Mouse (Mus musculus) testis, adult 2 months (tissue): ENCODE results near the gene Ggn.

Experiments used
- CTCF ChIP-seq: fragments of 200-500 bp; IDR thresholded peaks from 2 replicates; pipeline ENCODE4 v1.5.1; 2012; ENCODE audit warnings: low read depth, mild to moderate bottlenecking, inconsistent platforms, low read length, moderate library complexity; ENCODE audit not compliant: control insufficient read depth, insufficient read depth, insufficient replicate concordance
- POLR2A ChIP-seq: fragments of 200-500 bp; IDR thresholded peaks from 2 replicates; pipeline ENCODE4 v1.6.1; 2012; ENCODE audit warnings: low read depth, mild to moderate bottlenecking, inconsistent platforms, low read length, moderate library complexity; ENCODE audit not compliant: control insufficient read depth

- TF ChIP-seq POLR2A = no peak
- no peak for TF ChIP-seq CTCF
Observed at GRCm38 (mm10) chr7:29122821-29123220, 47.2 kb upstream of the Ggn start.
